Mouse (Mus musculus): Measurements from ENCODE around the gene Cxcl10. TPM values are rescaled to one million over a fixed set of nuclear protein-coding genes. Genes with fewer than 3 reads are reported as not detected.

The Cxcl10 gene
- polyA plus RNA-seq, 1 experiment from 2014 or later = 1.3 TPM

- 86% methylated on average over 8 of the region's 8 CpGs for WGBS
- H3K27me3 ChIP-seq (ENCODE audit: control insufficient read depth, insufficient read depth, low read length) = no peaks in the 10 kb centered on the region
- no peak for ATAC-seq (ENCODE audit: insufficient number of reproducible peaks, low FRiP score, low TSS enrichment, low read depth)
Observed at GRCm38 (mm10) chr5:92345006-92345405, 3.7 kb downstream of the Cxcl10 start.

GRCm38 (mm10) chr5:92340606-92341005 lies 8.1 kb downstream of the Cxcl10 start:
- Histone ChIP-seq H3K27ac (replicated peaks; ENCODE audit: low read depth, low read length) (no peak overlapping the region), H3K4me3 (ENCODE audit: low read depth, low read length) (no peak overlapping the region), H3K36me3 (ENCODE audit: control insufficient read depth, insufficient read depth, low read length) (no peaks in the 10 kb centered on the region), H3K9ac (ENCODE audit: low read length) (no peak overlapping the region), H3K4me2 (ENCODE audit: low read depth, severe bottlenecking) (no peak overlapping the region), H3K27me3 (ENCODE audit: control insufficient read depth, insufficient read depth, low read length) (no peaks in the 10 kb centered on the region), H3K9me3 (ENCODE audit: control insufficient read depth, low read length) (no peaks in the 10 kb centered on the region), H3K4me1 (ENCODE audit: control insufficient read depth, insufficient read depth, low read length) (no peaks in the 10 kb centered on the region)
- DNase-seq (ENCODE audit: low spot score) (no peak), ATAC-seq (ENCODE audit: insufficient number of reproducible peaks, low FRiP score, low TSS enrichment, low read depth) (no peak)
- WGBS = 80% methylated on average over 4 of the region's 4 CpGs

More at GRCm38 (mm10) chr5:92345006-92345405, 3.7 kb downstream of the Cxcl10 start:
- DNase-seq (ENCODE audit: low spot score) = no peak
- H3K9me3 ChIP-seq (ENCODE audit: control insufficient read depth, low read length) = no peaks in the 10 kb centered on the region
- H3K36me3 ChIP-seq (ENCODE audit: control insufficient read depth, insufficient read depth, low read length) = no peaks in the 10 kb centered on the region
- H3K9ac ChIP-seq (ENCODE audit: low read length) = no peak overlapping the region
- H3K4me1 ChIP-seq (ENCODE audit: control insufficient read depth, insufficient read depth, low read length) = no peaks in the 10 kb centered on the region
- no peak overlapping the region for H3K4me2 ChIP-seq (ENCODE audit: low read depth, severe bottlenecking)
- no peak overlapping the region for H3K27ac ChIP-seq (replicated peaks; ENCODE audit: low read depth, low read length)
- no peak overlapping the region for H3K4me3 ChIP-seq (ENCODE audit: low read depth, low read length)

DNA sequence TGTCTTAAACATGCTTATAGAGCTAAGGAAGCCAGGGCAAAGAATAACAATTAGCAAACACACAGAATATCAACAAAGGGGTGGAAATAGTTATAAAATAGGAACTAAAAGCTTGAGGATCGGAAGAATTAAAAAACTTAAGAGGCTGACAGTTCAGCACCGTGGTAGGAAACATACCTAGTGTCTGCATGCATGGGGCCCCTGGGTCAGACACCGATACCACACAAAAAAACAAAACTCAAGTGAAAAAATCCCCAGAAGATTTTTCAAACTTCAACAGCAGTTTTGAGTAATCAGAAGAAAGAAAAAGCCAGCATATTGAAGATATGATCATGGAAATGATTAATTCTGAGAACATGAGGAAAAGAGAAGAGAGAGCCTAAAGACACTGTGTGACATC lies 11.9 kb downstream of the Cxcl10 start:
- DNase-seq (ENCODE audit: low spot score) (no peak), ATAC-seq (ENCODE audit: insufficient number of reproducible peaks, low FRiP score, low TSS enrichment, low read depth) (no peak)
- H3K36me3 ChIP-seq (ENCODE audit: control insufficient read depth, insufficient read depth, low read length) = no peaks in the 10 kb centered on the region
- H3K27ac ChIP-seq (replicated peaks; ENCODE audit: low read depth, low read length) = no peak overlapping the region
- H3K9me3 ChIP-seq (ENCODE audit: control insufficient read depth, low read length) = no peaks in the 10 kb centered on the region
- H3K4me3 ChIP-seq (ENCODE audit: low read depth, low read length) = no peak overlapping the region
- WGBS = 87% methylated on average over 3 of the region's 3 CpGs
- no peaks in the 10 kb centered on the region for H3K27me3 ChIP-seq (ENCODE audit: control insufficient read depth, insufficient read depth, low read length)
- no peak overlapping the region for H3K9ac ChIP-seq (ENCODE audit: low read length)
- H3K4me1 ChIP-seq (ENCODE audit: control insufficient read depth, insufficient read depth, low read length) = no peaks in the 10 kb centered on the region
- H3K4me2 ChIP-seq (ENCODE audit: low read depth, severe bottlenecking) = no peak overlapping the region

DNA sequence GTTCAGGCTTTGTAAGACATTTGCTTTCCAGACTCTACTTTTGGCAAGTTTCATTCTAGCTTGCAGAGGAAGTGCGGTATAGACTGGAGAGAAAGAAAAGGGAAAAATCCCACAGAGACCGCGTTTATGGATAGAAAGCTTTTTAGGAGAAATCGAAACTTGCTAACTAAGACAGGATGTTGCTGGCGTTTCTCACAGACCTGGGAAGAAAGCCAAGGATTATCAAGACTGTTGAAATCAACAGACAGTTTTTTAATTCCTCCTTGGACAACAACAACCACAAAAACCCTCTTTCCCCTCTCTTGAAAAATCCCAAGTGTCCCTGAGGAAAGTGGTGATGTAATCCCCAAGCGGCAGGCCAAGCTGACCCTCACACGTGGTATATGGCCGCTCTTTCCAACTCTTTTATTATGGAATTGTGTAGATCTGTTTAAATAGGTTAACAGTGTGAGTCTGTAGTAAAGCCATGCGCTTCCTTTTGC lies 16.3 kb downstream of the Cxcl10 start:
- Histone ChIP-seq H3K27ac (replicated peaks; ENCODE audit: low read depth, low read length) (no peak overlapping the region), H3K9ac (ENCODE audit: low read length) (no peak overlapping the region), H3K4me2 (ENCODE audit: low read depth, severe bottlenecking) (no peak overlapping the region), H3K4me3 (ENCODE audit: low read depth, low read length) (no peak overlapping the region), H3K4me1 (ENCODE audit: control insufficient read depth, insufficient read depth, low read length) (no peaks in the 10 kb centered on the region), H3K9me3 (ENCODE audit: control insufficient read depth, low read length) (no peaks in the 10 kb centered on the region), H3K27me3 (ENCODE audit: control insufficient read depth, insufficient read depth, low read length) (no peaks in the 10 kb centered on the region), H3K36me3 (ENCODE audit: control insufficient read depth, insufficient read depth, low read length) (no peaks in the 10 kb centered on the region)
- WGBS = 79% methylated on average over 9 of the region's 9 CpGs
- DNase-seq (ENCODE audit: low spot score) (no peak), ATAC-seq (ENCODE audit: insufficient number of reproducible peaks, low FRiP score, low TSS enrichment, low read depth) (no peak)

- ATAC-seq (ENCODE audit: insufficient number of reproducible peaks, low FRiP score, low TSS enrichment, low read depth) (no peak), DNase-seq (ENCODE audit: low spot score) (no peak)
- Histone ChIP-seq H3K27me3 (ENCODE audit: control insufficient read depth, insufficient read depth, low read length) (no peaks in the 10 kb centered on the region), H3K4me1 (ENCODE audit: control insufficient read depth, insufficient read depth, low read length) (no peaks in the 10 kb centered on the region), H3K9ac (ENCODE audit: low read length) (no peak within 1 kb of the TSS), H3K4me2 (ENCODE audit: low read depth, severe bottlenecking) (no peak within 1 kb of the TSS), H3K36me3 (ENCODE audit: control insufficient read depth, insufficient read depth, low read length) (no peaks in the 10 kb centered on the region), H3K4me3 (ENCODE audit: low read depth, low read length) (no peak within 1 kb of the TSS), H3K27ac (replicated peaks; ENCODE audit: low read depth, low read length) (no peak within 1 kb of the TSS), H3K9me3 (ENCODE audit: control insufficient read depth, low read length) (no peaks in the 10 kb centered on the region)
- 94% methylated on average over 17 of the region's 17 CpGs for WGBS
Observed at GRCm38 (mm10) chr5:92331635-92332338, 16.9 kb downstream of the Cxcl10 start, which contains the start of gene Art3. Gene Art3 (plus strand): TSS chr5:92331827.

DNA sequence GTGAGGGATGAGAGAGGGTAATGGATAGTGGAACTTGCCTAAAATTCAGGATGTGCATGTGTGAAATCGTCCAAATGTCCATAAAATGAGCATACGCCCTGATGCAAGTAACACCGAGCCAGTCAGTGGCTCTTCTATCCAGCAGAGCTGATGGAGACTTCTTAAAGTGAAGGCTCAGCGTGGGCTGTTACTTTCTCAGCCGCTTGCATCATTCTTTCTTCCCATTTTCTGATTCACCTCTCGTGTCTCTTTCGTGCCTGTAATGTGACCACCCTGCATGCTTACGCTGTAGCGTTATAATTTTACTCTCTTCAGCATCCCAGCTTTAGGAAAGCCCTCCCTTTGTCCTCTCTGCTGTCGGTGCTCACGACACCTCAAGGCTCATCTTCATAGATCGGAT lies 17.6 kb downstream of the Cxcl10 start:
- ATAC-seq (ENCODE audit: insufficient number of reproducible peaks, low FRiP score, low TSS enrichment, low read depth) = no peak
- H3K27ac ChIP-seq (replicated peaks; ENCODE audit: low read depth, low read length) = no peak overlapping the region

DNA sequence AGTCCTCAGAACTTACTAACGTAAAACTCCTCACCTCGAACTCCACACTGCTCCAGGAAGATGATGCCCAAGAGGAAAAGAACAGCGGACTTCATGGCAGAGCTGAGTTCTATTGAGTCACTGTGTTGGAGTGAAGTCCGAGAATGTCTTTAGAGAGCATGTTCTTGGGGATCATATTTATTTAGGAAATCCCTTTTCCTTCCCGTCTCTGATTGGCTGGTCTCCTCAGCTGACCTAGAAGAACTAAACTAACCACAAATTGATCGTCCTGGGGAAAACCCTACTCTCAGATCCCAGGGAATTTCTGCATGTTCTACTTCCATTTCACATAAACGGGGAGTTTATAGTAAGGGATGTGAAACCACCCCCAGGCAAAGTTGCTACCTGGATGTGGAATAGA lies 20.8 kb downstream of the Cxcl10 start, which contains the start of gene Cxcl9:
TSS of gene Cxcl9 (minus strand) at position 151 of the 400 bp plus-strand sequence.
- no peak for DNase-seq (ENCODE audit: low spot score)
- no peak within 1 kb of the TSS for H3K4me3 ChIP-seq (ENCODE audit: low read depth, low read length)
- WGBS = 86% methylated on average over 7 of the region's 7 CpGs
- H3K4me1 ChIP-seq (ENCODE audit: control insufficient read depth, insufficient read depth, low read length) = no peaks in the 10 kb centered on the region
- H3K27me3 ChIP-seq (ENCODE audit: control insufficient read depth, insufficient read depth, low read length) = no peaks in the 10 kb centered on the region
- no peaks in the 10 kb centered on the region for H3K9me3 ChIP-seq (ENCODE audit: control insufficient read depth, low read length)
- H3K9ac ChIP-seq (ENCODE audit: low read length) = no peak within 1 kb of the TSS
- ATAC-seq (ENCODE audit: insufficient number of reproducible peaks, low FRiP score, low TSS enrichment, low read depth) = no peak
- no peak within 1 kb of the TSS for H3K27ac ChIP-seq (replicated peaks; ENCODE audit: low read depth, low read length)
- no peaks in the 10 kb centered on the region for H3K36me3 ChIP-seq (ENCODE audit: control insufficient read depth, insufficient read depth, low read length)
- no peak within 1 kb of the TSS for H3K4me2 ChIP-seq (ENCODE audit: low read depth, severe bottlenecking)

More for the DNA sequence above, 17.6 kb downstream of the Cxcl10 start:
- H3K4me1 ChIP-seq (ENCODE audit: control insufficient read depth, insufficient read depth, low read length) = no peaks in the 10 kb centered on the region
- H3K36me3 ChIP-seq (ENCODE audit: control insufficient read depth, insufficient read depth, low read length) = no peaks in the 10 kb centered on the region
- DNase-seq (ENCODE audit: low spot score) = no peak
- 89% methylated on average over 12 of the region's 12 CpGs for WGBS
- H3K9me3 ChIP-seq (ENCODE audit: control insufficient read depth, low read length) = no peaks in the 10 kb centered on the region
- H3K27me3 ChIP-seq (ENCODE audit: control insufficient read depth, insufficient read depth, low read length) = no peaks in the 10 kb centered on the region
- no peak overlapping the region for H3K4me3 ChIP-seq (ENCODE audit: low read depth, low read length)
- no peak overlapping the region for H3K4me2 ChIP-seq (ENCODE audit: low read depth, severe bottlenecking)
- H3K9ac ChIP-seq (ENCODE audit: low read length) = no peak overlapping the region

GRCm38 (mm10) chr5:92327367-92327766 lies 21.3 kb downstream of the Cxcl10 start:
- no peaks in the 10 kb centered on the region for H3K9me3 ChIP-seq (ENCODE audit: control insufficient read depth, low read length)
- no peak overlapping the region for H3K9ac ChIP-seq (ENCODE audit: low read length)
- ATAC-seq (ENCODE audit: insufficient number of reproducible peaks, low FRiP score, low TSS enrichment, low read depth) (no peak), DNase-seq (ENCODE audit: low spot score) (no peak)
- no peak overlapping the region for H3K27ac ChIP-seq (replicated peaks; ENCODE audit: low read depth, low read length)
- H3K36me3 ChIP-seq (ENCODE audit: control insufficient read depth, insufficient read depth, low read length) = no peaks in the 10 kb centered on the region
- 89% methylated on average over 6 of the region's 6 CpGs for WGBS
- no peak overlapping the region for H3K4me2 ChIP-seq (ENCODE audit: low read depth, severe bottlenecking)
- no peaks in the 10 kb centered on the region for H3K4me1 ChIP-seq (ENCODE audit: control insufficient read depth, insufficient read depth, low read length)
- H3K27me3 ChIP-seq (ENCODE audit: control insufficient read depth, insufficient read depth, low read length) = no peaks in the 10 kb centered on the region
- H3K4me3 ChIP-seq (ENCODE audit: low read depth, low read length) = no peak overlapping the region

Data from limb, embryonic 11.5 days (tissue).